Mouse (Mus musculus): ENCODE data around the gene Gtf2f1.

DNA sequence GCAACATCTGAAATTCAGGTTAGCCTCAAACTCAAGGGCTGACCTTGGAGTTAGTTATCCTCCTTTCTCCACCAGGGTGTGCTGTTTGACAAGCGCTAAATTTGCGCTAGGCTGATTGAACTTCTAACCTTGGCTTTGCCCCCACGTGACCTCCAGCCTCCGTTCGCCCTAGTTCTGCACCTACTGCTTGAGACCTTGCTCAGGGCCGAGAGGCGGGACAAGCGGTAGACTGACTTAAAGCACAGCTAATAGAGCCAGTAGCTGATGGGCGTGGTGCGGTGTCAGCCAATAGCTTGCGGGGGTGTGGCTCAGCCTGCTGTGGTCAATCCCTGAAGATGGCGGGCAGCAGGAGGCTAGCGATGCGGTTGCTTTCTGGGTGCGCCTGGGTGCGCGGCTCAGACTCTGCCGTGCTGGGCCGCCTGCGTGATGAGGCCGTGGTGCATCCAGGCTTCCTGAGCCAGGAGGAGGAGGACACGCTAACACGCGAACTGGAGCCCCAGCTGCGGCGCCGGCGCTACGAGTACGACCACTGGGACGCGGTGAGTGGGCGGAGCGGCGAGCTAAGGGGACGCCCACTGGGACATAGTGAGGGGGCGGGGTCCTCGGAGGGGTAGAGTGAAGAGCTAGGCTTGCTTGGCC lies 13.9 kb downstream of the Gtf2f1 start, which contains the start of gene Alkbh7:
- TF ChIP-seq POLR2A (IDR thresholded peaks at IDR 0.05; ENCODE audit: control insufficient read depth in 1 of 2, insufficient read depth in 1 of 2, low read depth in 1 of 2, low read length in 2 of 2, poor library complexity in 1 of 2) (peak; percentile 53 to 66; a peak in 3 of 4 replicates), TCF12 (IDR thresholded peaks at IDR 0.05; ENCODE audit: low read depth, low read length) (no peak; the same call in 1 of the 2 replicates), GATA1 (IDR thresholded peaks at IDR 0.05; ENCODE audit: low read depth, low read length) (no peak), ZNF384 (IDR thresholded peaks at IDR 0.05; ENCODE audit: low read depth, low read length) (no peak), CHD1 (IDR thresholded peaks at IDR 0.05; ENCODE audit: low read depth, low read length) (no peak), NELFE (IDR thresholded peaks at IDR 0.05; ENCODE audit: low read depth, low read length) (peak; percentile 51; the same call in 1 of the 2 replicates), ZC3H11A (IDR thresholded peaks at IDR 0.05; ENCODE audit: low read depth, low read length) (peak; percentile 72), MEF2A (IDR thresholded peaks at IDR 0.05; ENCODE audit: extremely low read depth, insufficient replicate concordance, low read depth, low read length, poor library complexity, severe bottlenecking) (no peak)
